Mouse (Mus musculus): ENCODE results near the gene Fam78b. TPM values are rescaled to one million over a fixed set of nuclear protein-coding genes. Genes with fewer than 3 reads are reported as not detected.
A peak's percentile ranks its signal among the peaks of the same experiment; 100 is the strongest.

Fam78b gene
- total RNA-seq (2021): 1 to 10 TPM; 2.4 to 2.5 TPM
- long read RNA-seq, experiment 1, partial matches to known transcripts: 1 of 2 reads
- long read RNA-seq, experiment 1, other reads (novel, unspliced or antisense): 1 of 2 reads
- long read RNA-seq, experiment 2, partial matches to known transcripts: 0 of 2 reads
- long read RNA-seq, experiment 2, other reads (novel, unspliced or antisense): 0 of 2 reads

DNA sequence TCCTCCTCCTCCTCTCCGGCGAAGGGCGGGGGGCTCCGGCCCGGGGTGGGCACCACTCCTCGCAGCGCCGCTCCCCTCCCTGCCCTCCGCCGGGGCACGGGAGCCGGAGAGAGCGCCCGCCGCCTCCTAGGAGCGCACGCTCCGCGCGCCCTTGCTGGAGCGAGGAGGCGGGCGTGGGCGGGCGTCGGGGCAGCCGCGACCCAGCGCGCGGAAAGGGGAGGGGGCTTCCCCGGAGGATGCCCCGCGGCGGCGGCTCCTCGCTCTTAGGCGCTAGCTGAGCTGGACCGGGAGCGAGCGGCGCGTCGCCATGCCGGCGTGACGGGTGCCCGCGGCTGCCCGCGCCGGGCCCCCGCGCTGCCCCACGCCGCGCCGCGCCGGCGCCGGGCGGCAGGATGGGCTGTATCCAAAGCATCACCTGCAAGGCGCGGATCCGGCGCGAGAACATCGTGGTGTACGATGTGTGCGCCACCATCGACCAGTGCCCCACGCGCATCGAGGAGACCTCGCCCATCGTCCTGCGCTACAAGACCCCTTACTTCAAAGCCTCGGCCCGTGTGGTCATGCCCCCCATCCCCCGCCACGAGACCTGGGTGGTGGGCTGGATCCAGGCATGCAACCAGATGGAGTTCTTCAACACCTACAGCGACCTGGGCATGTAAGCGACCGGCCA, at the start of gene Fam78b:
TSS of gene Fam78b (plus strand) at position 244 of the 670 bp plus-strand sequence.
- intact Hi-C loops (cut with DNase I; ENCODE audit: low total_unique reads): no loop called here
- DNase-seq: peak; percentile 17

DNA sequence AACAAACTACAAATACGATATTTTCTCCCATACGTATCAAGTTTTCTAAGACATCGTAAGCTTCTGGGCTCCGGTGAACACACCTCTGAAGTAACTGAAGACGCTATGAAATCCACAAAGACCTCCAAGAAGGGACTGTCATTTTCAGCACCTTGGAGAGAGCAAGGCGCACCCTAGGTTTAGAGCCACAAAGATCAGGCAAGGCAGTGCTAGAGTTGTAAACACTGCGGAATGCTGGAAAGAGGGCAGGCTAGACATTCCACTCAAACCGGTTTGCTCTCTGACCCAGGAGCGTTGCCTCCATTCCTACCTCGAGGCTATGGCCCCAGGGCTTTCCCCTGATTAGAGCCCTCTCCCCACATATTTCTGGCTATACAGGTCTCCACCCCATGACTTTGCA, 36.7 kb upstream of the Fam78b start:
- intact Hi-C loops (cut with DNase I; ENCODE audit: low total_unique reads): no loop called here
- no peak for DNase-seq

DNA sequence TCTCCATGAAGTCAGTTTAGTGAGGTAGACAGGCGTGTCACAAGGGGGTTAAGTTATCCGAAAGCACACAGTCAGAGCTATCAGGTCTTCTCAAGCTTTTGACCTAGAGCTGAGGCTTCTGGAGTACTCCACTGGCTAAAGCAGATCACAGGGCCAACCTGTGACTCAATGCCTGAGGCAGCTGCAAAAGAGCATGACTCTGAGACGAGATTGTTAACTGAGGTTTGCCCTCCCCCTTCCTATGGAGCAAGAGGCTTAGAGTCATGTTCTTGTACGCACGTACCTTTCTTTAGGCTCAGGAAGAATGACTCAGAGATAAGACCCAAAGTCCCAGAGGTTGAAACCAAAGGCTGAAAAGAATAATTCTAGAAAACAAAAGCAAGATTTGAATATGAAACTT, 32.9 kb upstream of the Fam78b start:
- no peak for DNase-seq
- intact Hi-C loops (cut with DNase I; ENCODE audit: low total_unique reads): no loop called here

DNA sequence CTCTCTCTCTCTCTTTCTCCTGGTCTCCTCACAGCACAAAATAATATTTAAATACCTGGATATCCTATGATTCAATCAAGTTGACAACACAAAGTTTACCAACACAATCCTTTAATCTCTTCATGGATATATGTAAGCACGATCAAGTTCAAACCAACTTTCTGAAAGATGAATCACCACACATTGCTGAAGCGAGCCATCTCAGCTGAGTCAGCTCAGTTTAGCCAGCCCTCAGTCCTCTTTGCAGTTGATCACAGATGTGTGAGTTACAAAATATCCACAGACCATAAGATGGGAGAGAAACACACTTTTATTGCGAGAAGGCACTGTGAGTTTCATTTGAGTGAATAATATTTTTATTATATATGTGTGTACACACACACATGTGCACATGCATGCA, 27.5 kb upstream of the Fam78b start:
- intact Hi-C loops (cut with DNase I; ENCODE audit: low total_unique reads): no loop called here
- DNase-seq: no peak

DNA sequence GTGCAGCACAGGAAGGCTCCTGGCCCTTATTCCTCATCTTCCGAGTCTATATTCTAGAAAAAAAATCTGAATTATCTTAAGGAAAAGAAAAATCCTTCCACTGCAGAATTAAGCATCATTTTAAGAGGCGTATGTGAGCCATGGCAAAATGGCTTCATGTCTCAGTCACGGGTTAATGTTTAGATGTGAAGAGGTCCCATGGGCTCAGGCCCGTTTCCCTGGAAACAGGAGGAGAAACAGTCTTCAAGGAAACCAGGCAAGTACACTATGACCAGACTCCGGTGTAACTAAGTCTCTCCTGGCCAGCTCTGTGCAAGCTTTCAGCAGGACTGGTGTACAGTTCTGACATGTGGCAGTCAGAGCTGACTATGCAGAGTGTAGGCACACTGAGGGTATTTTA, 22.6 kb upstream of the Fam78b start:
- intact Hi-C loops (cut with DNase I; ENCODE audit: low total_unique reads): no loop called here
- DNase-seq: no peak

DNA sequence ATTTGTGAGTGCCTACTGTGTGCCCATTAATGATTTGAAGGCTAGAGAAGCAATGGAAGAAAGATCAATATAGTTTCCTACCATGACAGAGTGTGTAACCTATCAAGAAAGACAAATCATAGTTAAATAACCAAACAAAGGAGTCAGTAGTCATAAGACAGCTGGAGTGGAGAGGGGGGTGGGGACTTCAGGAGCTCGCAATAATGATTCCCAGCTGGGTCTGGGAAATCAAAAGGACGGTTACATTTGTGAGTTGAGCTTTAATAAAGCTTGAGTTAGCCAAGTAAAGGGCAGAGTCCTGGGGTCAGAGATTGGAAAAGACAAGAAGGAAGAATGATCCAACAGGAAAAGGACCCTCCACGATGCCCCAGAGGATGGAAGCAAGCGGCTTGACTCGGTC, 7.0 kb upstream of the Fam78b start:
- intact Hi-C loops (cut with DNase I; ENCODE audit: low total_unique reads): no loop called here
- no peak for DNase-seq

DNA sequence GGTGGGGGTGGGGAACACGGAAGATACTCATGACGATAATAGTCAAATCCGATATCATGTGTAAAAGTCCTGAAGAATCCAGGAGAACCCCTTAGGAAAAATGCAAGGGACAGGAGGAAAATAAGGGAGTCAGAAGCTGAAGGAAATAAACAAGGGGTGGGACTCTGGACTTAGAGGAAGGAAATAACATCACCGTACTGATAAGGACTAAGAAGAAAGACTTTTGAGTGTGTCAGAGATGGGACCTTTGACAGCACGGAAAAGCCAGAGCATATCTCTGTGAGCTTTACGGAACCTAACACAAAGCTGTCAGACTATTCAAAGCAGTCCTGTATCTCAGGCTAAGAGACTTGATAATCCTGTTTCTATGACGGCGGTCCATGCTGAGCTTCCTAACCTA, 5.0 kb upstream of the Fam78b start:
- no peak for DNase-seq
- intact Hi-C loops (cut with DNase I; ENCODE audit: low total_unique reads): no loop called here

DNA sequence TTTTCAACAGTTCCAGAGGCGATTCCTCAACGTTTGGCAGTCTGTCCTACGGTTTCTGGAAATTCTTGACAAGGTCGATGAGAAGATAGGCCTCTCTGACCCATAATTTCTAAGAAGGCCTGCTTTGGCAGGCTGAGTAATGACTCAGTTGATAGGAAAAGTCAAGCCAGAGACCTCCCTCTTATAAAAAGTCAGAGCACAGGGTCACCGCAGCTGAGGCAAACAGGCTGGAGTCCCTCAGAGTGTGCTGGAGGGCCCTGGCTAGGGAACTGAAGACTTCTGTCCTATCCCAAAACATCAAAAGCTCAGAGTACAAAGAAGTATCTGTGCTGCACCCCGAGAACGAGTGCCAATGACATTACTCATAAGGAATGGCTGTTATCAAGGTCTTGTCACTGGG, 4.4 kb upstream of the Fam78b start:
- no peak for DNase-seq
- intact Hi-C loops (cut with DNase I; ENCODE audit: low total_unique reads): no loop called here

DNA sequence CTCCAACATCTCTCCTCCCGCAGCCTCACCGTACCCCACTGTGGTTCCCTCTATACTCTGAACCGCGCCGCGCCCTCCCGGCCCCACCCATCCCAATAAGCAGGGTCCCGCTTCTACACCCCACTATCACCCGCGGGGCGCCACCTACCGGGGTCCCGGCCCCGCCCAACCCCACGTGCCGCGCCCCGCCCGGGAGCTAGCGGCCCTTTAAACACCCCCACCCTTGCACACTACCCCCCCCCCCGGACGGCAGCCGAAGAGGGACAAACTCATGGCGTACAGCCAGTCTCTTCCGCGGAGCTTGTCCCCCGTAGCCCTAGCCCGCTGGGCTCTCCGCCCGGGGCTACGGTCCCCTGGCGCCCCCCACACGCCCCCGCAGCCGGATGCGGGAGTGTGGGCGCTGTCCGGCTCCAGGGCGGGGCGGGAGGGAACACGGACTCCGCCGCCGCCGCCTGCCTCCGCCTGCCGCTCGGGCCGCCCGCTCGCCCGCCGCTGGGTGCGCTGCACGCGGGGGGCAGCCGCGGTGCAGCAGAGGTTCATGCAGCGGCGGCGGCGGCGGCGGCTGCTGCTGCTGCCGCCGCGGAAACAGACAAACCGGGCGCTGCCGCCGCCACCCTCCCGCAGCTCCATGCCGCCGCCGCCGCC, 566 bp upstream of the Fam78b start:
- intact Hi-C loops (cut with DNase I; ENCODE audit: low total_unique reads): no loop called here
- peak; percentile 76 for DNase-seq

DNA sequence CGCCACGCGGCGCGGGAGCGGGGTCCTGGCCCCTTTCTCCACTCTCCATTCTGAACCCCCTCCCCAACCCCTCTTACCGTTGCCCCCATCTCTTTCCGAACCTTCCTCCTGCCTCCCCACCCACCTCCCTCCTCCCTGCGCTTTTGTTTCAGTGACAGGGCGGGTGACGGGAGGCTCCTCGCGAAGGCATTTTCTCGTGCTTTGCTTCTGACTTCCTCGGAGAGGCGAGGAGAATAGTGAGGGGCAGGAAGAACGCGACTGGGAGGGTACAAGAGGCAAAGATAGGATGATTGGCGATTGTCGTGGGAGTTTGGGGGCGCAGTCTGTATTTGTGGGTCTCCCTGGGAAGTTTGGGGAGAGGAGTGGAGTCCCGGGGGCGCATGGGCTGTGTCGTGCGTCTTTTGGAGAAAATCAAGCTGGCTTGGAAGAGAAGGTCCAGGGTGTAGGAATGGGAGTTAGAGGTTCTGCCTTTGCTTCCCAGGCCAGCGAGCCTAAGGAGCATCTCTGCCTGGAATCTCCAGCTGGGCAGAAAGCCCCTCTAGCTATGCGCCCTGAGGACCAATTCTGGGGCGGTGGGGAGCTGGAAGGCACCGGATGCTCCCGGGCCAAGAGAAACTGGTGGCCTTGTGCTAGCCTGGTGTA, 748 bp downstream of the Fam78b start:
- intact Hi-C loops (cut with DNase I; ENCODE audit: low total_unique reads): no loop called here
- no peak for DNase-seq

DNA sequence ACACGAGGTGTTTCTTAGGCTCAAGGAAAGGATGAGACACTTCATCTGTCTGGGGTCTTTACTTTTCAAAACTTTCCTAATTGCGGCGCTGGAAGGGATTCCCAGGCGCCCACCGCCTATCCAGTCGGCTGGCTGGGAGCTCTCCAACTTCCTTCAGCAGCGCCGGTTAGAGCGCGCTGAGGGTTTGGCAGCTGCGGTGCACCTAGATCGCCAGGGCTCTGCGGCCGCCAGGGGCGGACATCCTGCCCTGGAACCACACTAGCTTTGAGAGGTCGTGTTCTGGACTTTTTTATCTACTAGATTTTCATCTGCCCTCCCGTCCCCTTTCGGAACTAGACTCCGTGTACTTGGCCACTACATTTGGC, 1.3 kb downstream of the Fam78b start:
- DNase-seq: peak; percentile 59
- intact Hi-C loops (cut with DNase I; ENCODE audit: low total_unique reads): no loop called here

DNA sequence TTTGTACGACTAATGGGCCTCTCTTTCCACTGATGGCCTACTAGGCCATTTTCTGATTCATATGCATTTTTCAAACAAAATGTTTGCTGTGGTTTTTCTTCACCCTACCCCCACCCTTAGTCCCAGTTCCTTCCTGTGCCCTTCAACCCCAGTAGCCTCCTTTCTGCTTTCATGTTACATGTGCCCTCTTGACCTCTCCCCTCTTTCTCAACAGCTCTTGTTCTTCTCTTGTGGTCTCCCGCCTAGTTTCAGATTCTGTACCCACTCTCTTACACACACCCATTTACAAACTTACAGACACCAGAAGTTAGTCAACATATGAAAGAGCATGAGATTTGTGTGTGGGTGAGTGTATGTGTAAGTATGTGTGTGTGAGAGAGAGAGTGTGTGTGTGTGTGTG, 3.4 kb downstream of the Fam78b start:
- intact Hi-C loops (cut with DNase I; ENCODE audit: low total_unique reads): no loop called here
- no peak for DNase-seq

DNA sequence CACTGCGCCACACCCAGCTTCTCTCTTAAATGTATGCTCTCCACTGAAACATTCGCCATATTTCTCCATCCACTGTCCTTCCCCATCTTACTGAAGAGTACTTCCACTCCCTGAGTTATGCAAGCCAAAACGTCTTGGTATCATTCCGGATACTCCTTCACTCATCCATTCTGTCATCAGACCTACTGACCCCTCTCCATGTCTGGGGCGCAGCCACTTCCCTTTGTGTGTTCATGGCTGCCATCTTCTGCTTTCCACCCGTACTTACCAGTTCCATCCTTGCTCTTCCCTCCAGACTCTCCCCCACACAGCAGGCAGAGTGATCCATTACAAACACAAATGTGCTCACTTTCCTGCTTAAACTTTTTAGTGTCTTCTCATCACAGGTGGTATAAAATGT, 6.1 kb downstream of the Fam78b start:
- intact Hi-C loops (cut with DNase I; ENCODE audit: low total_unique reads): no loop called here
- DNase-seq: no peak

DNA sequence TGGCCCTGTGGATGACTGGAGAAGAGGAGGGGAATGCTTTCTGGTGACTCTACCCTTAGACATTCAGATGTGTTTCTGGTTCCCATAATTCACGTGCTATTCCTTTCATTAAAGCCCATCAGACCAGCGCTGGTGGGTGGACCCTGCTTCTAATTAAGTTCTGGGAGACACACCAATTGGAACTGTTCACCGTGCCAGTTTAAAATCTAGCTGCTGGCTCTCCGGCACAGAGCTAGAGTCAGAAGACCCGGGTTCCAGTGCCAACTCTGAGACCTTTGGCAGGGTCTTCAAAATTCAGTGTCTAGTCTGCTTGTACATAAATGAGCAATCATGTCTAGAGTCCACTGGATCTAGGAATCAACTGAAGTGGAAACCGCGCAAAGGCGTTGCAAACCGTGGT, 9.0 kb downstream of the Fam78b start:
- DNase-seq: no peak
- intact Hi-C loops (cut with DNase I; ENCODE audit: low total_unique reads): no loop called here

DNA sequence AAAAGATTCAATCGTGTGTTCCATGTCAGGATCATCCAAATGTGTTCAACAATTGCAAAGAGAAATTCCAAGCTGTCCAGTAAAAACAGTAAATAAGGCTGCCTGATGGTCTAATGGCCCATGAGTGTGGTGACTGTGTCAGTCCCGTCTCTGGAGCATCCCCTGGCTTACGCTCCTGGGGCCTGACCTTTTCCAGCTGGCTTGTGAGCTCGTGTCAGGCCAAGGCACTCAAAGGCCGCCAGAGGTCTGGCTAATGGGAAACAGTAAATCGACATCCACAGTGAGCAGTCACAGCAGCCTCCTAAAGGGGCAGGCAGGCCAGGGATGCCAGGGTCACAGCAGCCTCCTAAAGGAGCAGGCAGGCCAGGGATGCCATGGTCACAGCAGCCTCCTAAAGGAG, 10.1 kb downstream of the Fam78b start:
- peak; percentile 20 for DNase-seq
- intact Hi-C loops (cut with DNase I; ENCODE audit: low total_unique reads): no loop called here

DNA sequence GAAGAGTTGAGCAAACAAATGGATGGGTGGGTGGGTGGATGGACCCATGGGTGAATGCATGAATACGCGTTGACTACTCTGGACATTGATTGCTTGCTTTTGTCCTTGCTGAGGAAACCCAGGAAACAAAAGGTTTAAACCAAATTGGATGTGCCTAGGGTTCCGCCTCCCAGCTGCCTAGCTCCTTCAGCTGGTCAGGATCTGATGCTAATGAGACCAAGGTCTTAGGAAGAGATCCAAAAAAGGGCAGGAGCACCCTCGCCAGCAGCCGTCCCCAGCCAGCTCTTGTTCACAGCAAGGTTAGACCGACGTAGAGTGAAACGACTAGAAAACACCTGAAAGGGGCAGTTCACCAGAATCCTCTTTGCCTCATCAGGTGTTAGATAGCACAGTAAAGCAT, 11.4 kb downstream of the Fam78b start:
- intact Hi-C loops (cut with DNase I; ENCODE audit: low total_unique reads): no loop called here

DNA sequence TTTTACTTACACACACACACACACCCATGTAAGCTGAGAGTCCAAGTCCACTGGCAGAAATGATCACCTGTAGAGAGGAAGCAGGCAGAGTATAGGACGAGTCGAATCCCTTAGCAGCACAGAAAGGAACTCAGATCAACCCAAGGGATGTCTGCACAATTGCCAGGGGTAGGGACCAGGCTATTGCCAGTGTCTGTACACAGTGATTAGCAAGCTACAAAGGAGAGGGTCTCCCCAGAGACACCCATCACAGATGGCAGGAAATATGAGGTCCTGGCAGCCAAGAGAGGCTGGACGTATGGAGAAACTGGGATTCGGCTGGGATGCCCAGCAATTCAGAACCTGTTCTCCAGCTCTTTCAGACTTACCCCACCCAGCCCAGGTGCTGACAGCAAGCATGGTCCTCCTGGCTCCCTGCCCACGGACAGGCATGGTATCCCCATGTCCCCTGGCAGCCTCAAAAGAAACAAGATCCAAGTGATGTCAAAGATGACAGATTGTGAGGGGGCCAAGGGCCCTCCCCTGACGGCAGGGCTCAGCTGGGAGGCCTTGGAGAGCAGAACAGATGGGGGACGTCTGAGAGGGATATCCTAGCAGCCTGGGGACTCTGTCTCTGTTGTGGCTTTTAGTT, 12.1 kb downstream of the Fam78b start:
- DNase-seq: no peak
- intact Hi-C loops (cut with DNase I; ENCODE audit: low total_unique reads): no loop called here

More for the DNA sequence above, 11.4 kb downstream of the Fam78b start:
- DNase-seq: no peak

DNA sequence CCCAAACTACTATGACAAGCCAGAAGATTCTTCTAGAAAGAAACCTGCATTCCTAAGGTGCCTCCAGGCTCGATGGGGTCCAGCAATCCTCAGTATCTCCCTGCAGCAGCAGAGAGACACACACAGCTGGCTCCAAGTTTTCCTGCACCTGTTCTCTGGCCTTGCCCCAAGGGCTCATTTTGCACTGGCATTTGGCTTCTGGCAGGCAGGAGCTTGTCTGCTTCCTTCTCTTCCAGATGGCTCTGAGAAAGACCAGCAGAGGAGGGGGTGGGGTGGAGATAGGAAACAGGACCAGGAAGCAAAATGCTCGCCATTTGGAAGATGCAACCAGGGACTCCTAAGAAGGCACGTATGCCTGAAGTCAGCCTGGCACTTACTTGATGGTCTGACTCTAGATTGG, 15.1 kb downstream of the Fam78b start:
- peak; percentile 35 for DNase-seq
- intact Hi-C loops (cut with DNase I; ENCODE audit: low total_unique reads): no loop called here

DNA sequence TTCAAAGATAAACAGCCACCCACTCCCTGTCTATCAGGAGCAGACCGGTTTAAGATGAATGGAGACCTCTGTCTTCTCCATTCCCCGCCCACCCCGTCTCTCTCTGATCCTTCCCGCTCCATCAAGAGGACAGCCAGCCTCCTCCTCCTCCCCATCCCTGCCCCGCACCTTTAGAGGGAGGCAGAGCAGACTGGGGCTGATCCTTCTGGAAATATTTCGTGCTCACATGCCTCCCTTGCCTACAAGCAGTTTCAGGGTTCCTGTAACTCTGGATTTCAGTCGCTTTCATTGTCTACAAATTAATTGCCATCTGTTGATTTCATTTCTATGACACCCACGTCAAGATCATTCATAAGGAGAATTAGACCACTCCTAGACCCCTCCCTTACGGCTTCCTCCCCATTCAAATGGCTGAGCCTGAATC, 20.8 kb downstream of the Fam78b start:
- no peak for DNase-seq
- intact Hi-C loops (cut with DNase I; ENCODE audit: low total_unique reads): no loop called here

DNA sequence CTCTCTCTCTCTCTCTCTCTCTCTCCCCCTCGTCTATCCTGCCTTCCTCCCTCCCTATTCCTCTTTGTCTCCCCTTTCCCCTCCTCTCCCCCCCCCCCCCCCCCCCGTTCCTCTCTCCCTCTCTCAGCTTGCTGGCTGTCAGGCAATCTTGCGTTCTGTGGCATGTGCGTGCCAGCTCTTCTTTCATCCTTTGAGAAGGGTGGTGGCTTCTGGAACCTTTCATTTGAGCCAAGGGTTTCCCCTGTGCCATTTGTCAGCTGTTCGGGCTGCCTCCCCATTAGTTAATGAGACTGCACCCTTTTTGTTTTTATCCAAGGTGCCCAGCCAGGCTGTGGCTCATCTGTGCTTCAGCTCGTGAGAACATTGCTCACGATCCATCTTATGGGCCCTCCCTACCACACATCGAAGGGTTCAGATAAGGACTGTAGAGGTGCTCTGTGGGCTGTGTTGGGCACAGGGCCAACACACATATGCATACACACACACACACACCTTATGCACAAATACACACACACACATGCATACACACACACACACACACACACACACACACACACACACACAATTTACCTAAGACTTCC, 21.4 kb downstream of the Fam78b start:
- intact Hi-C loops (cut with DNase I; ENCODE audit: low total_unique reads): no loop called here
- DNase-seq: no peak
